Mouse (Mus musculus) embryonic facial prominence, embryonic 10.5 days (tissue): ENCODE measurements around the gene Zfp92. TPM values are rescaled to one million over a fixed set of nuclear protein-coding genes. Genes with fewer than 3 reads are reported as not detected.

Experiments used
- DNase-seq: peaks from one replicate; pipeline ENCODE4 v3.0.0-alpha.2; 2017; ENCODE audit warnings: low spot score
- H3K27ac ChIP-seq: fragments of 300-500 bp; sonication (generic); replicated peaks from 2 replicates; pipeline ENCODE4 v1.5.1; 2016; ENCODE audit warnings: mild to moderate bottlenecking
- H3K27me3 ChIP-seq: fragments of 300-500 bp; sonication (generic); replicated peaks from 2 replicates; pipeline ENCODE4 v1.6.1; 2016; ENCODE audit warnings: low read depth, mild to moderate bottlenecking; ENCODE audit not compliant: poor library complexity, severe bottlenecking
- H3K36me3 ChIP-seq: fragments of 300-500 bp; sonication (generic); replicated peaks from 2 replicates; pipeline ENCODE4 v1.6.1; 2016; ENCODE audit warnings: mild to moderate bottlenecking, moderate library complexity
- H3K4me1 ChIP-seq: fragments of 300-500 bp; sonication (generic); 2 replicates; pipeline ENCODE4 v1.6.1; 2016
- H3K4me3 ChIP-seq: fragments of 300-500 bp; sonication (generic); 2 replicates; pipeline ENCODE4 v1.5.1; 2016; ENCODE audit warnings: mild to moderate bottlenecking, moderate library complexity
- H3K9me3 ChIP-seq: fragments of 300-500 bp; sonication (generic); 2 replicates; pipeline ENCODE4 v1.6.1; 2016; ENCODE audit warnings: mild to moderate bottlenecking
- WGBS: fragments of 180-500 bp; shearing (Covaris S2); methylation state at CpG from one replicate; pipeline ENCODE4 v1.1.7; 2016; 5-methylcytosine and 5-hydroxymethylcytosine counted together
- polyA plus RNA-seq: library from polyadenylated mRNA; unstranded; fragments of >200 nt; fragmentation: Nextera tagmentation; extraction: Ambion mirVana; gene quantifications from 2 replicates; pipeline ENCODE4 v1.2.1, GENCODE M21; 2016

Gene Zfp92
- polyA plus RNA-seq, 1 experiment from 2014 or later = 0.12 TPM

DNA sequence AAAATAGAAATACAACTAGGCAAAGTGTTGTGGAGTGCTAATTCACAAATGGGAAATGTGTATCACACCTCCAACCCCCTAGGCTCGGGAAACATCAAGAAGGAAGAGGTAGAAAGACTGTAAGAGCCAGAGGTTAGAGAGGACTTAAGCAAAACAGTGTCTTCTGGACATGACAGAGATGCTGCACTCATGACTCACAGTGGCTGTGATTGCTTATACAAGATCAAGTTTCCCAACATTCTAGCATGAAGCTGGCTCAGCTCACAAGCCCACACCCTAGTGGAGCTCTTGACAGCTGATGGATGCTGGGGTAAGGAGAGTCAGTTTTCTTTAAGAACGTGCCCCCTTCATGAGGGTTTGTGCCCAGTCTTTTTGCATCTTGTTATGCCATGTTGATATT is 30.5 kb downstream of the Zfp92 start:
- Histone ChIP-seq H3K4me3 (no peak overlapping the region), H3K9me3 (no peaks in the 10 kb centered on the region), H3K36me3 (peaks cover 31% of the 10 kb centered on the region), H3K27ac (no peak overlapping the region), H3K4me1 (no peaks in the 10 kb centered on the region), H3K27me3 (peaks cover 41% of the 10 kb centered on the region)
- WGBS = 61% methylated on average over 2 of the region's 2 CpGs
- DNase-seq = no peak

DNA sequence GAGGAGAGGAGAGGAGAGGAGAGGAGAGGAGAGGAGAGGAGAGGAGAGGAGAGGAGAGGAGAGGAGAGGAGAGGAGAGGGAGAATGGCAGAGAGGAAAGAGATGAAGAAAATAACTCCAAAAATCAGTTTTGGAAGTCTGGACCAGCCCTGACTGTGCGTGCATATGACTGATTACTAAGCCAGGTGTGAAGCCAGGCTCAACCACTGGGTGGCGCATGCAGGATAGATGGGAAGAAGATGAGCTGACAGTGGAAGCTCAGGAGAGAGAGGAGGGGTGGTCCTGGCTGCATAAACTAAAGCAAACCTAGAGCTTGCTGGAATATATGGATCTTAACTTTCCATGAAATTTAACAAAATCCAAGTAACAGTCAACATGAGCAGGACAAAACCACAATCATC is 41.1 kb downstream of the Zfp92 start:
- no peak overlapping the region for H3K4me3 ChIP-seq
- DNase-seq = peak; percentile 60
- peaks cover 28% of the 10 kb centered on the region for H3K27me3 ChIP-seq
- no peaks in the 10 kb centered on the region for H3K4me1 ChIP-seq
- H3K27ac ChIP-seq = no peak overlapping the region
- 41% methylated on average over 2 of the region's 2 CpGs for WGBS
- H3K9me3 ChIP-seq = no peaks in the 10 kb centered on the region
- peaks cover 31% of the 10 kb centered on the region for H3K36me3 ChIP-seq

- 0 out of 2 replicates have a peak, but pooled peaks cover under 1% of the 10 kb centered on the region for H3K36me3 ChIP-seq
- peak within 1 kb of the TSS; percentile 75 for H3K27ac ChIP-seq
- H3K9me3 ChIP-seq = 0 out of 2 replicates have a peak, but pooled peaks cover 3% of the 10 kb centered on the region
- peaks cover 17% of the 10 kb centered on the region; the same call in 1 of the 2 replicates for H3K27me3 ChIP-seq
- DNase-seq = peak; percentile 93
- peaks cover 8% of the 10 kb centered on the region for H3K4me1 ChIP-seq
- peak within 1 kb of the TSS; percentile 66 for H3K4me3 ChIP-seq
- WGBS = 21% methylated on average over 26 of the region's 26 CpGs
These were observed 48.0 kb downstream of the Zfp92 start, which contains the start of gene Haus7 for GRCm38 (mm10) chrX:73458877-73459392. Gene Haus7 (minus strand): TSS chrX:73459044.

DNA sequence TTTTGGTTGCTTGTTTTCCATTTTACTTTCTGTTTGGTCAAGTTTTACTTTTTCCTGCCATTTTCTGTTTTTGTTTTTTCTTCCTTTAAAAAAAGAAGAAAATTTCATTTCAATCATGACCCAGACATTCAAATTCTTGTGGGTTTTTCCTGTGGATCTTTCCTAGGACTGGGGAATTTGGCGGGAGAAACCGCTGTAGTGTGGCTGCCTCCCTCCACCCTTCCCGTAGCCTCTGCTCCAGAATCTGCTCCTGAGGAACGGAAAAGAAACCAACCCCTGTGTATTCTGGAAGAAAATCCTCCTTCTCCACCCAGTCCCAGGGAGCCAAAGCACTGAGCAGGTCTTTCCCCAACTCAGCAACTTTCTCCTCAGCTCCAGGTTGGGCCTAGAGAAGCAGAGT is 49.9 kb downstream of the Zfp92 start:
- H3K27me3 ChIP-seq = peaks cover 32% of the 10 kb centered on the region
- no peaks in the 10 kb centered on the region for H3K36me3 ChIP-seq
- WGBS = 81% methylated on average over 4 of the region's 4 CpGs
- H3K4me3 ChIP-seq = no peak overlapping the region
- 0 out of 2 replicates have a peak, but pooled peaks cover 3% of the 10 kb centered on the region for H3K9me3 ChIP-seq
- no peak overlapping the region for H3K27ac ChIP-seq
- H3K4me1 ChIP-seq = peaks cover 10% of the 10 kb centered on the region
- DNase-seq = no peak

- Histone ChIP-seq H3K4me3 (no peak overlapping the region), H3K27ac (peak overlapping the region; percentile 86), H3K9me3 (no peaks in the 10 kb centered on the region), H3K36me3 (no peaks in the 10 kb centered on the region), H3K27me3 (peaks cover 60% of the 10 kb centered on the region), H3K4me1 (peaks cover 32% of the 10 kb centered on the region)
- DNase-seq = peak; percentile 7
- WGBS = 72% methylated on average over 9 of the region's 9 CpGs
These were observed 54.7 kb downstream of the Zfp92 start for GRCm38 (mm10) chrX:73465483-73466186.

DNA sequence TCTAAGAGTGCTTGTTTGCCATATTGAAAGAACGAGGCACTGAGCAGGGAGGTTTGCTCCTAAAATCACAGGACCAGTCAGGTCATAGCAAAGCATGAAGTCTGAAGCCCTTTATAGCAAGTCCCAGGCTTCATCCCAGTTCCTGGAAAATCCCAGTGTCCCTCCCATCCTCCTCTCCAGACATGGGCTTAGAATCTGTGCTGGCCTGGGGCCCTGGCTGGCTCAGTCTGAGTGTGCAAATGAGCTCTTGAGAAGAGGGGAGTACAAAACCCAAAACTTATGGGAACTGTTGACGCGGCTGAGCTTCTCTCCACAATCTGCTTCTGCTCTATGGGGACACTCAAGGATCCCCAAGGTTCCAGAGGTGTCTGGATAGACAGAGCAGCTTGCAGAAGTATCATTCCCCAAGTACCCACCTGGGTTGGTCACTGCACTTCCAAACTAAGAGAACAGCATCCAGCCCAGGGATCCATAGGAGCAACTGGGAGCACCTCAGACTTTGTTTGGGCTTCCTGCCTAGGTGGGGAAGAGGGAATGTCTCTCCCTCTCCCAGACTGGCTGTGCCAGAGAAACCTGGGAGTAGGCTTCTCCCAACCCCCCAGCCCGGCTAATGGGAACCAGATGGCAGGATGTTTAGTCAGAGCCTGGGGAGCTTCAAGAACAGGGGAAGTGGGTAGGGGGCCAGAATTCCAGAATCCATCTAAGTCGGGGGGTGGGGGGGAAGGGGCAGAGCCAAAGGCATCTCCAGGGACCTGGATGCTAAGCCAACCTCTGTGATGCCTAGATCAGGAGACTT is 56.7 kb downstream of the Zfp92 start:
- DNase-seq = peak; percentile 82
- 51% methylated on average over 5 of the region's 5 CpGs for whole genome bisulfite sequencing
- Histone ChIP-seq H3K4me3 (no peak overlapping the region; the same call in 1 of the 2 replicates), H3K4me1 (peaks cover 32% of the 10 kb centered on the region), H3K27ac (peak overlapping the region; percentile 86), H3K36me3 (no peaks in the 10 kb centered on the region), H3K27me3 (peaks cover 80% of the 10 kb centered on the region), H3K9me3 (no peaks in the 10 kb centered on the region)

DNA sequence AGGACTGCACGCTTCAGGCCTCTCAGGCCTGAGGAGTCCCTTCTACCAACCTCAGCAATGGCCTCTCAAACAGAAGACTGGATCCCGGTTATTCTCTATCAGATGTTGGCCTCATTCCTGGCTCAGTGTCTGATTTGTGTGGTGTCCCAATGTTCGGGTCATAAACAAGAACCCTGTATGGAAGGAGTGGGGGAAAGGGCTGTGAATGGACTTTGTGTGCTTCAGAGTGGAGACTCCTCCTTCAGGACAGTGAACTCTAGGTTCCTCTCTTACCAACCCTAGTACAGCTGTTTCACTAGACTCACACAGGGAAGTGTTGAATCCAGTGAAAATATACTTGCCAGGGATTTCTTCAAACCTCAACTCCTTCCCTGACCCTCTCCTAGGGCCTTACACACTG is 57.4 kb downstream of the Zfp92 start:
- Histone ChIP-seq H3K27ac (peak overlapping the region; percentile 86), H3K4me3 (no peak overlapping the region), H3K4me1 (peaks cover 32% of the 10 kb centered on the region), H3K27me3 (peaks cover 86% of the 10 kb centered on the region), H3K9me3 (no peaks in the 10 kb centered on the region), H3K36me3 (no peaks in the 10 kb centered on the region)
- DNase-seq = no peak
- 62% methylated on average over 3 of the region's 3 CpGs for WGBS

- Histone ChIP-seq H3K36me3 (no peaks in the 10 kb centered on the region), H3K4me1 (peaks cover 32% of the 10 kb centered on the region), H3K4me3 (no peak overlapping the region), H3K27ac (peak overlapping the region; percentile 86), H3K27me3 (peaks cover 87% of the 10 kb centered on the region), H3K9me3 (no peaks in the 10 kb centered on the region)
- 35% methylated on average over 1 of the region's 1 CpGs for WGBS
- DNase-seq = no peak
These were observed 57.9 kb downstream of the Zfp92 start for GRCm38 (mm10) chrX:73468752-73469151.

DNA sequence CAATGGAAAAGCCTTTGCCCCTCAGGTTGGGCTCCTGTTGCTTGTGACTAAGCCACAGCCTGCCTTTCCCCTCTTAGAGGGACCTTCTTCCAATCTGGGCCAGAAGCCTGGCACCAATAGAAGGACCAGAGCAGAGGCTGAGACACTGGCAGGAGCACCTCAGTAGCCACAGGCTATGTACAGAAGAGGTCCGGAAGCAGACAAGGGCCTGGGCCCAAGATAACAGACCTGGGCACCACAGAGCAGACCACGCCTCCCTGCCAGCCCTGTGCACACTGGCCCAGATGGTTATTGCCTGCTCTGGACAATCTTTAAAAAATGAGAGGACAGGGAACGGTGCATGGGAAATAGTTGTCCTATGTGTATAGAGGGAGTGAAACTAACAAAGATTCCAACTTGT is 60.9 kb downstream of the Zfp92 start:
- Histone ChIP-seq H3K27me3 (peaks cover 92% of the 10 kb centered on the region), H3K36me3 (no peaks in the 10 kb centered on the region), H3K27ac (no peak overlapping the region), H3K4me3 (no peak overlapping the region), H3K9me3 (no peaks in the 10 kb centered on the region), H3K4me1 (peaks cover 49% of the 10 kb centered on the region)
- 86% methylated on average over 3 of the region's 3 CpGs for WGBS
- no peak for DNase-seq

- Histone ChIP-seq H3K27ac (peak overlapping the region; percentile 77), H3K4me3 (no peak overlapping the region), H3K9me3 (no peaks in the 10 kb centered on the region), H3K4me1 (peaks cover 28% of the 10 kb centered on the region), H3K36me3 (no peaks in the 10 kb centered on the region), H3K27me3 (peaks cover 94% of the 10 kb centered on the region)
- DNase-seq = peak; percentile 40
- 45% methylated on average over 12 of the region's 12 CpGs for WGBS
These were observed 63.7 kb downstream of the Zfp92 start for GRCm38 (mm10) chrX:73474340-73475165.

DNA sequence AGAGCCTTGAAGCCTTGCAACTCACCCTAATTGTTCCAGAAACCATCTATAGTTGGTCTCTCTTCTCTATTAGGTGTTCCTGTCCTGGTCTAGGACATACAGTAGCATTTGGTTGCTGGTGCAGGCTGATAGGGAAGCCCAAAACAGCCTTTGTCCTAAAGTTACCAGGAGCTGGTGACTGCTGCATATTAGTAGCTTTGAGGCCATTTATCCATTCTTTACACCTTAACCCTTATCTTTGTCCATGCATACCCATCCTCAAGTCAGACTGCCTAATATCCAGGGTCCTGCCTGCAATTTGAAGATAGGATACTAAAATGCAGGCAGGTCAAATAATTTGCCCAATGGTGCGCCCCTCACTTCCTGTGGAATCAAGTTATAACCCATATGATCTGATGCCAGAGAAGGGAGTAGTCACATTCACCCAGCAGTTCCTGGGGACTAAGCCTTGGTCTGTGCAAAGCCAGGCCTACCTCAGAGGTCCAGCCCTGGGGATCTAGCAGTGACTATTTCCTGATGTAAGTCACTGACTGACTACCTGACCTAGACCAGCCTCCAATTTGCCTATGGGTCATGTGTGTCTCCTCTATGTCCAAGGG is 64.9 kb downstream of the Zfp92 start:
- peaks cover 40% of the 10 kb centered on the region for H3K4me1 ChIP-seq
- H3K9me3 ChIP-seq = no peaks in the 10 kb centered on the region
- H3K27me3 ChIP-seq = peaks cover 95% of the 10 kb centered on the region
- no peak for DNase-seq
- no peaks in the 10 kb centered on the region for H3K36me3 ChIP-seq
- WGBS = 87% methylated on average over 1 of the region's 1 CpGs
- H3K27ac ChIP-seq = peak overlapping the region; percentile 77
- H3K4me3 ChIP-seq = no peak overlapping the region

DNA sequence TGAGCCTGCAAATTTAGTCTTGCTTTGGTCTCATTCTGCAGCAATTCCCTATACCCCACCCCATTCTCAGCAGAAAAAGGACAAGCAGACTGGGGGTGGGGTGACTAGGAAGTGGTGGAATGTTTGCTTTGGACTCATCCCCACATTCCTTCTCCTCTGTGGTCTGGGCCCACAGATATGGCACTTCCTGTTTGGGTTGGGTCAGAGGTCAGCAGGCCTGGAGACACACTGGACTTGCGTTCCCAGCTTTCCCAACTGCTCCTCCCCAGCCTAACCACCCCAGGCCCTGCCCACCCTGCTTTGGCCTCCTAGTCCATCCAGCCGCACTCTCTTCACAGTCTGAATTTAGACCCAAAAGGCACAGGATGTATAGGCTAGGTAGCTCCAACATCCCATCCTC is 65.7 kb downstream of the Zfp92 start:
- DNase-seq = peak; percentile 21
- Histone ChIP-seq H3K9me3 (no peaks in the 10 kb centered on the region), H3K27ac (peak overlapping the region; percentile 30; the same call in 1 of the 2 replicates), H3K36me3 (no peaks in the 10 kb centered on the region), H3K4me1 (peaks cover 40% of the 10 kb centered on the region), H3K27me3 (peaks cover 89% of the 10 kb centered on the region), H3K4me3 (no peak overlapping the region)
- WGBS = 44% methylated on average over 2 of the region's 2 CpGs
